Mouse (Mus musculus): Measurements from ENCODE around the gene Sco1. TPM values are rescaled to one million over a fixed set of nuclear protein-coding genes. Genes with fewer than 3 reads are reported as not detected.
"Not testable (repeated sequence)": the region's sequence is repeated elsewhere in the genome, so short reads cannot be mapped to it uniquely, and the experiment has no call there.

The Sco1 gene
- polyA plus RNA-seq, 1 experiment, result 0.09 TPM

DNA sequence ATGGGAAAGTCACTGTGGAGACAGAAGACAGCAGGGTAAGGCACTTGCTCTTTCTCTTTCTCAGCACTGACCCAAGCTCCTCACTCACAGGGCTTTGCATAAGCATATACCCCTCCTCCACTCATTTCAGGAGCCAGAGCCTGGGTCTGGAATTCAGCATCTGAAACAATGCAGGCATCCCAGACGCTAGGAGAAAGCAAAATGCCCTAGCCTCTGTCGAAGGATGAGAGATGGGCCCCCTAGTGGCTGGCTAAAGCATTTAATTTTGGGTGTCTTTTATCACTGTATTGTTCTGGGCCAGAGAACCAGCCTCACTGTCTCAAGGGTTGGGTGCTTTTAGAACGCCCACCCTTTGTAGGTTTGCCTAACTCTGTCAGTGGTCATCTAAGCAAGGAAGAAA lies 27.7 kb downstream of the Sco1 start:
- Histone ChIP-seq H3K9me3 (ENCODE audit: control insufficient read depth, low read length) (no peaks in the 10 kb centered on the region), H3K4me1 (ENCODE audit: control insufficient read depth) (no peaks in the 10 kb centered on the region), H3K4me3 (replicated peaks) (no peak overlapping the region), H3K36me3 (ENCODE audit: control insufficient read depth) (no peaks in the 10 kb centered on the region), H3K27me3 (ENCODE audit: control insufficient read depth) (peaks cover 30% of the 10 kb centered on the region)
- TF ChIP-seq TAL1 (IDR thresholded peaks at IDR 0.05; ENCODE audit: low read length), result no peak
- no peak for TF ChIP-seq GATA1 (IDR thresholded peaks at IDR 0.05; ENCODE audit: low read length)

DNA sequence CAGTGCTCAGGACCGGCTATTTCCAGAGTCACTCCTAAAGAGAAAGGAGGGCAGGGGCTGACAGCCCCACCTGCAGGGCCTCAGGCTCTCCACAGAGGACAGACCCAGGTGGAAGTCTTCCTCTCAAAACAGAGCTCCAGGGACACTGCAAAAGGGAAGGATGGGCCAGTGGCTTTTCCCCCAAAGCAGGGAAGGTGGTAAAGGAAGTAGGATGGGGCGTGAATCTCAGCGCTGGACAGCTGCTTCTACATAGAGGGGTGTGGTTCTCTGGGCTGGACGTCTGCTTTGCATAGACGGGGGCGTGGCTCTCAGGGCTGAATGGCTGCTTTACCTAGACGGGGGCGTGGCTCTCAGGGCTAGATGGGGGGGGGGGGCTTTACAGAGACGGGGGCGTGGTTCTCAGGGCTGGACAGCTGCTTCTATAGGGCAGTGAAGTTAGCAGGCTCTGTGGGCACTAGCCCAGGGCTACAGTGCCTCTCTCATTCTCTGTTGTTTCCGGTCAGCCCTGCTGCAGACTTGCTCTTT lies 28.7 kb downstream of the Sco1 start:
- Histone ChIP-seq H3K27me3 (ENCODE audit: control insufficient read depth) (peaks cover 31% of the 10 kb centered on the region), H3K4me3 (replicated peaks) (no peak overlapping the region), H3K4me1 (ENCODE audit: control insufficient read depth) (no peaks in the 10 kb centered on the region), H3K36me3 (ENCODE audit: control insufficient read depth) (no peaks in the 10 kb centered on the region), H3K9me3 (ENCODE audit: control insufficient read depth, low read length) (no peaks in the 10 kb centered on the region)
- TF ChIP-seq TAL1 (IDR thresholded peaks at IDR 0.05; ENCODE audit: low read length), result no peak
- TF ChIP-seq GATA1 (IDR thresholded peaks at IDR 0.05; ENCODE audit: low read length), result no peak

DNA sequence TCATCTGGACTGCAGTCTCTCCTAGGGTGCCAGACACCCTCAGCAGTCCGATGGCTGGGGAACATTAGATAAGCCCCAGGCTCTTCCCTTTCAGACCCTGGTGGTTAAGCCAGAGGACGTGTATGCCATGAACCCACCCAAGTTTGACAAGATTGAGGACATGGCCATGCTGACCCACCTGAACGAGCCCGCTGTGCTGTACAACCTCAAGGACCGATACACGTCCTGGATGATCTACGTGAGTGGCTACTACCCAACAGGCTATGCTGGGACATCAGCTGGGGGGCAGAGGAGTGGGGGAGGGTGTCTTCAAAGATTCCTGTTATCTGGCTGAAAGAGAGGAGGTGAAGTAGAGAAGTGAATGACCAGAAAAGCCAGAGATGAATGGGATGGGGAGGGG lies 29.7 kb downstream of the Sco1 start:
- H3K4me3 ChIP-seq (replicated peaks), result no peak overlapping the region
- TF ChIP-seq GATA1 (IDR thresholded peaks at IDR 0.05; ENCODE audit: low read length) (no peak), TAL1 (IDR thresholded peaks at IDR 0.05; ENCODE audit: low read length) (no peak)
- peaks cover 31% of the 10 kb centered on the region for H3K27me3 ChIP-seq (ENCODE audit: control insufficient read depth)
- no peaks in the 10 kb centered on the region for H3K4me1 ChIP-seq (ENCODE audit: control insufficient read depth)
- H3K36me3 ChIP-seq (ENCODE audit: control insufficient read depth), result no peaks in the 10 kb centered on the region
- H3K9me3 ChIP-seq (ENCODE audit: control insufficient read depth, low read length), result no peaks in the 10 kb centered on the region

DNA sequence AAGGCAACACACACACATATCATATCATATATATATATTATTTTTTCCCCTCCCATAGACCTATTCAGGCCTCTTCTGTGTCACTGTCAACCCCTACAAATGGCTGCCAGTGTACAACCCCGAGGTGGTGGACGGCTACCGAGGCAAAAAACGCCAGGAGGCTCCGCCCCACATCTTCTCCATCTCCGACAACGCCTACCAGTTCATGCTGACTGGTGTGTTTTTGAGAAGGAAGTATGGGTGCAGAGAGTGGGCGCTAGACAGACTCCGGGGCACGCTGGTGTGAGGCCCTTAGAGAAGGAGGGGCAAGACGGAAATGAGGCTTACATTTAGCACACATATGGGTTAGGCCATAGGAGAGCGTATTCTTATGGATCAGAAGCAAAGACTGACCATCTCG lies 30.3 kb downstream of the Sco1 start:
- peaks cover 31% of the 10 kb centered on the region for H3K27me3 ChIP-seq (ENCODE audit: control insufficient read depth)
- no peak for TF ChIP-seq TAL1 (IDR thresholded peaks at IDR 0.05; ENCODE audit: low read length)
- TF ChIP-seq GATA1 (IDR thresholded peaks at IDR 0.05; ENCODE audit: low read length), result no peak
- no peaks in the 10 kb centered on the region for H3K9me3 ChIP-seq (ENCODE audit: control insufficient read depth, low read length)
- H3K4me3 ChIP-seq (replicated peaks), result no peak overlapping the region
- H3K4me1 ChIP-seq (ENCODE audit: control insufficient read depth), result no peaks in the 10 kb centered on the region
- H3K36me3 ChIP-seq (ENCODE audit: control insufficient read depth), result no peaks in the 10 kb centered on the region

DNA sequence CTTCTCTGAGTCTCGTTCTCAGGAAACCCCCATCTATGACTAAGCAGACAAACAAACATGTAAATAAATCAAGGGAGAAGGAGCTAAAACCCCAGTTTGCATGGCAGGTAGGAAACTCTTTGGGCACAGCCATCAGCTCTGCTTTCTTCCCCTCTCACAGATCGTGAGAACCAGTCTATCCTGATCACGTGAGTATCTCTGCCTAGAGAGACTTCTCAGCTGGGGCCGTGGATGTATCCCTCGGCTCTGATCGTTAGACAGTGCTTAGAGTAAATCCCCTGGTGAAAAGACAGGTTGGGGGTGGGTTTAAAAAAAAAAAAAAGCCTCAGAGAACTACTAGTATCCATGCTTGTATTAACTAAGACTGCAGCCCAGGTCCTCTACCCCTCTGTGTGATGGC lies 30.8 kb downstream of the Sco1 start:
- no peak for TF ChIP-seq GATA1 (IDR thresholded peaks at IDR 0.05; ENCODE audit: low read length)
- no peak for TF ChIP-seq TAL1 (IDR thresholded peaks at IDR 0.05; ENCODE audit: low read length)
- Histone ChIP-seq H3K27me3 (ENCODE audit: control insufficient read depth) (peaks cover 31% of the 10 kb centered on the region), H3K4me3 (replicated peaks) (no peak overlapping the region)

DNA sequence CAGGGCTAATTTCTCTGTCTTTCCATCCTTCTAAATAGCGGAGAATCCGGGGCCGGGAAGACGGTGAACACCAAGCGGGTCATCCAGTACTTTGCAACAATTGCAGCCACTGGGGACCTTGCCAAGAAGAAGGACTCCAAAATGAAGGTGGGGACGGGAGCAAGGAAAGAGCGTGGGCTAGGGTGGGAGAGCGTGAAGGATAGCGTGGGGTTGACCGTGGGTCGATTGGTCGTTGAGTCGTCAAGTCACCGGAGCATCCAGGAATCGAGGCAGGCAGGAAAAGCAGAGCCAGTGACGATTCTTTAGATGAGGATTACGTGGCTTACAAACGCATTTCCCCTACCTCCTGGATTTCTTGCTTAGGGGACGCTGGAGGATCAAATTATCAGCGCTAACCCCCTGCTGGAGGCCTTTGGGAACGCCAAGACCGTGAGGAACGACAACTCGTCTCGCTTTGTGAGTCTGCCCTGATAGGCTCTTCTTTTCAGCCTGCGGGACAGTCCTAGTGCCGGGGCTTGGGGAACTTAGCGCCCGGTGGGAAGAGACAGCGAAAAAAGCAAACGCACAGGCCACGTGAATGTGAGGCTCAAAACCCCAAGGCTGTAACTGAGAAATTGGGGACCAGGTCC lies 31.4 kb downstream of the Sco1 start:
- Histone ChIP-seq H3K27me3 (ENCODE audit: control insufficient read depth) (peaks cover 31% of the 10 kb centered on the region), H3K4me3 (replicated peaks) (no peak overlapping the region), H3K9me3 (ENCODE audit: control insufficient read depth, low read length) (no peaks in the 10 kb centered on the region), H3K36me3 (ENCODE audit: control insufficient read depth) (no peaks in the 10 kb centered on the region), H3K4me1 (ENCODE audit: control insufficient read depth) (no peaks in the 10 kb centered on the region)
- TF ChIP-seq TAL1 (IDR thresholded peaks at IDR 0.05; ENCODE audit: low read length), result no peak
- no peak for TF ChIP-seq GATA1 (IDR thresholded peaks at IDR 0.05; ENCODE audit: low read length)

More for the DNA sequence above, 30.8 kb downstream of the Sco1 start:
- Histone ChIP-seq H3K9me3 (ENCODE audit: control insufficient read depth, low read length) (no peaks in the 10 kb centered on the region), H3K36me3 (ENCODE audit: control insufficient read depth) (no peaks in the 10 kb centered on the region), H3K4me1 (ENCODE audit: control insufficient read depth) (no peaks in the 10 kb centered on the region)

DNA sequence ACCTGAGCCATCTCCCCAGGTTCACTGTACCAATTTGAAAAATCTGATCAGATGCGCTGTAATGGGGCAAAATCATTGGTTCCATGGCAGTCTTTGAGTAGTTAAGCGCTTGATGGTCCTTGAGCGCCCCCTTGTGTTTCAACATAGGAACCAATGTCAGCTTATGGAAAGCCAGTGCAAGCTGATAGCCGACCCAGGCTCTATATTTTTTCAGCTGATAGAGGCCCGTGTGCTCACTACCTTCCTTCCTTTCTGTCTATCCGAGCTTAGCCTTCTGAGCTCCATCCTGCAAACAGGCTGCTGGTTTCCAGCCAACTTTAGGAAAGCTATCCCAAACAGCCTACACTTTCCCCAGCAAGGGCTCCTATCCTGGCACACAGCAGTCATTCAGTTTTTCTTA lies 33.0 kb downstream of the Sco1 start:
- H3K4me1 ChIP-seq (ENCODE audit: control insufficient read depth), result no peaks in the 10 kb centered on the region
- H3K36me3 ChIP-seq (ENCODE audit: control insufficient read depth), result no peaks in the 10 kb centered on the region
- H3K4me3 ChIP-seq (replicated peaks), result no peak overlapping the region
- no peak for TF ChIP-seq TAL1 (IDR thresholded peaks at IDR 0.05; ENCODE audit: low read length)
- no peak for TF ChIP-seq GATA1 (IDR thresholded peaks at IDR 0.05; ENCODE audit: low read length)
- H3K27me3 ChIP-seq (ENCODE audit: control insufficient read depth), result peaks cover 29% of the 10 kb centered on the region
- no peaks in the 10 kb centered on the region for H3K9me3 ChIP-seq (ENCODE audit: control insufficient read depth, low read length)

DNA sequence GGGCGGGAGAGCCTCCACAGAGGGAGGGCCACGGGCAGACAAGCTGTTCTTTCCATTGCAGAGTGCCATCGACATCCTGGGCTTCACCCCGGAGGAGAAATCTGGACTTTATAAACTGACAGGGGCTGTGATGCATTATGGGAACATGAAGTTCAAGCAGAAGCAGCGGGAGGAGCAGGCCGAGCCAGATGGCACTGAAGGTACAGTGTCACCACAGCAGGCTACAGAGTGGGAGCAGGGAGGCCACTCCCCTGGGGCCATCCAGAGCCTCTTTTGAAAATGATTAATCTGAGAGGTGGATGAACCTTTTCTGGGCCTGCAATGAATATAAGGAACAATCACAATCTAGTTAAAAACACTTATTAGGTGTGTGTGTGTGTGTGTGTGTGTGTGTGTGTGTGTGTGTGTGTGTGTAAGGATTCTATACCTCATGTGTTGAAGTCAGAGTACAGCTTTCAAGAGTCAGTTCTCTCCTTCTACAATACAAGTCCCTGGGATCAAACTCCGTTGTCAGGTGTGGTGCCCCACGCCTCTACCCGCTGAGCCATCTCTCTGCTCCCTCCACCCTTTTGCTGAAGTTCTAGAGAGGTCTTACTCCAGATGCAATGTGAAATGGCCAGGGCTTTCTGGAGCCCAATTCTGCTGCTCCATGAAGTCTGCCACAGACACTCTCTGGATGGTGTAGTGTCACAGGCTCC lies 34.1 kb downstream of the Sco1 start:
- Histone ChIP-seq H3K9me3 (ENCODE audit: control insufficient read depth, low read length) (peaks cover 6% of the 10 kb centered on the region; the same call in 1 of the 2 replicates), H3K36me3 (ENCODE audit: control insufficient read depth) (no peaks in the 10 kb centered on the region), H3K27me3 (ENCODE audit: control insufficient read depth) (peaks cover 29% of the 10 kb centered on the region), H3K4me3 (replicated peaks) (no peak overlapping the region), H3K4me1 (ENCODE audit: control insufficient read depth) (no peaks in the 10 kb centered on the region)
- no peak for TF ChIP-seq TAL1 (IDR thresholded peaks at IDR 0.05; ENCODE audit: low read length)
- TF ChIP-seq GATA1 (IDR thresholded peaks at IDR 0.05; ENCODE audit: low read length), result no peak

DNA sequence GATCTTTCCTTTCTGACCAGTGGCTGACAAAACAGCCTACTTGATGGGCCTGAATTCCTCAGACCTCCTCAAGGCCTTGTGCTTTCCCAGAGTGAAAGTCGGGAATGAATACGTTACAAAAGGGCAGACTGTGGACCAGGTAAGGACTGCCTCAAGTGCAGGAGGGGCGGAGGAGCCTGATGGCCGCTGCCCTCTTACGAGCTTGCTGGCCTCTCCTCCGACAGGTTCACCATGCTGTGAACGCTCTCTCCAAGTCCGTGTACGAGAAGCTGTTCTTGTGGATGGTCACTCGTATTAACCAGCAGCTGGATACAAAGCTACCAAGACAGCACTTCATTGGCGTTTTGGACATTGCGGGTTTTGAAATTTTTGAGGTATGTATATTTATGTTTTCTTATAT lies 34.8 kb downstream of the Sco1 start:
- Histone ChIP-seq H3K36me3 (ENCODE audit: control insufficient read depth) (no peaks in the 10 kb centered on the region), H3K4me1 (ENCODE audit: control insufficient read depth) (no peaks in the 10 kb centered on the region), H3K4me3 (replicated peaks) (no peak overlapping the region), H3K27me3 (ENCODE audit: control insufficient read depth) (peaks cover 26% of the 10 kb centered on the region), H3K9me3 (ENCODE audit: control insufficient read depth, low read length) (peaks cover 8% of the 10 kb centered on the region; the same call in 1 of the 2 replicates)
- TF ChIP-seq TAL1 (IDR thresholded peaks at IDR 0.05; ENCODE audit: low read length) (no peak), GATA1 (IDR thresholded peaks at IDR 0.05; ENCODE audit: low read length) (no peak)

DNA sequence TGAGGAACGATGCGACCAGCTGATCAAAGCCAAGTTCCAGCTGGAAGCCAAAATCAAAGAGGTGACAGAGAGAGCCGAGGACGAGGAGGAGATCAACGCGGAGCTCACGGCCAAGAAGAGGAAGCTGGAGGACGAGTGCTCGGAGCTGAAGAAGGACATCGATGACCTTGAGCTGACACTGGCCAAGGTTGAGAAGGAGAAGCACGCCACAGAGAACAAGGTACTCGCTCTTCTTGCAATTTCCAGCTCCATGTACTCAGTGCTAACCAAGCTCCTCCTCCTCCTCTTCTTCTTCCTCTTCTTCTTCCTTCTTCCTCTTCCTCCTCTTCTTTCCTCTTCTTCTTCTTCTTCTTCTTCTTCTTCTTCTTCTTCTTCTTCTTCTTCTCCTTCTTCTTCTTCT lies 39.9 kb downstream of the Sco1 start:
- not testable (repeated sequence) for H3K9me3 ChIP-seq (ENCODE audit: control insufficient read depth, low read length); H3K4me1 ChIP-seq (ENCODE audit: control insufficient read depth); H3K27me3 ChIP-seq (ENCODE audit: control insufficient read depth); H3K36me3 ChIP-seq (ENCODE audit: control insufficient read depth); H3K4me3 ChIP-seq (replicated peaks)

Data from erythroblast, embryonic 14.5 days (primary cell).